Mouse (Mus musculus) intestine, embryonic 16.5 days (tissue): ENCODE results near the gene Plcl1. TPM values are rescaled to one million over a fixed set of nuclear protein-coding genes. Genes with fewer than 3 reads are reported as not detected.

Source experiments
- ATAC-seq: fragments of 200-750 bp; cut with Nextera tagmentation; 2 replicates; pipeline ENCODE4 v1.8.0; 2017; ENCODE audit warnings: moderate TSS enrichment, moderate library complexity
- H3K27ac ChIP-seq: fragments of 300-500 bp; sonication (generic); 2 replicates; pipeline ENCODE4 v1.5.1; 2014; ENCODE audit warnings: mild to moderate bottlenecking, low read length
- H3K27me3 ChIP-seq: fragments of 300-500 bp; sonication (generic); replicated peaks from 2 replicates; pipeline ENCODE4 v1.6.1; 2014; ENCODE audit warnings: low read length, control low read depth, mixed read lengths; ENCODE audit not compliant: control insufficient read depth, insufficient read depth
- H3K36me3 ChIP-seq: fragments of 300-500 bp; sonication (generic); 2 replicates; pipeline ENCODE4 v1.6.1; 2014; ENCODE audit warnings: low read length, control low read depth; ENCODE audit not compliant: control insufficient read depth, insufficient read depth
- H3K4me1 ChIP-seq: fragments of 300-500 bp; sonication (generic); 2 replicates; pipeline ENCODE4 v1.6.1; 2014; ENCODE audit warnings: low read length, control low read depth, mixed read lengths; ENCODE audit not compliant: control insufficient read depth, insufficient read depth
- H3K4me2 ChIP-seq: fragments of 300-500 bp; sonication (generic); 2 replicates; pipeline ENCODE4 v1.6.1; 2014; ENCODE audit warnings: low read depth, low read length, control low read depth
- H3K4me3 ChIP-seq: fragments of 300-500 bp; sonication (generic); 2 replicates; pipeline ENCODE4 v1.5.1; 2014; ENCODE audit warnings: mild to moderate bottlenecking, low read length
- H3K9ac ChIP-seq: fragments of 300-500 bp; sonication (generic); 2 replicates; pipeline ENCODE4 v1.6.1; 2014; ENCODE audit warnings: low read depth, low read length
- H3K9me3 ChIP-seq: fragments of 300-500 bp; sonication (generic); 2 replicates; pipeline ENCODE4 v1.6.1; 2016; ENCODE audit warnings: low read length, control low read depth; ENCODE audit not compliant: control insufficient read depth
- WGBS: fragments of 180-500 bp; shearing (Covaris S2); extraction: QIAGEN DNeasy Blood & Tissue Kit; methylation state at CpG from one replicate; pipeline ENCODE4 v1.1.7; 2014; 5-methylcytosine and 5-hydroxymethylcytosine counted together
- polyA plus RNA-seq: library from polyadenylated mRNA; unstranded; fragments of >200 nt; fragmentation: Nextera tagmentation; extraction: Ambion mirVana; gene quantifications from 2 replicates; pipeline ENCODE4 v1.2.1, GENCODE M21; 2015

The Plcl1 gene
- polyA plus RNA-seq, 1 experiment from 2014 or later = 1.5 TPM

DNA sequence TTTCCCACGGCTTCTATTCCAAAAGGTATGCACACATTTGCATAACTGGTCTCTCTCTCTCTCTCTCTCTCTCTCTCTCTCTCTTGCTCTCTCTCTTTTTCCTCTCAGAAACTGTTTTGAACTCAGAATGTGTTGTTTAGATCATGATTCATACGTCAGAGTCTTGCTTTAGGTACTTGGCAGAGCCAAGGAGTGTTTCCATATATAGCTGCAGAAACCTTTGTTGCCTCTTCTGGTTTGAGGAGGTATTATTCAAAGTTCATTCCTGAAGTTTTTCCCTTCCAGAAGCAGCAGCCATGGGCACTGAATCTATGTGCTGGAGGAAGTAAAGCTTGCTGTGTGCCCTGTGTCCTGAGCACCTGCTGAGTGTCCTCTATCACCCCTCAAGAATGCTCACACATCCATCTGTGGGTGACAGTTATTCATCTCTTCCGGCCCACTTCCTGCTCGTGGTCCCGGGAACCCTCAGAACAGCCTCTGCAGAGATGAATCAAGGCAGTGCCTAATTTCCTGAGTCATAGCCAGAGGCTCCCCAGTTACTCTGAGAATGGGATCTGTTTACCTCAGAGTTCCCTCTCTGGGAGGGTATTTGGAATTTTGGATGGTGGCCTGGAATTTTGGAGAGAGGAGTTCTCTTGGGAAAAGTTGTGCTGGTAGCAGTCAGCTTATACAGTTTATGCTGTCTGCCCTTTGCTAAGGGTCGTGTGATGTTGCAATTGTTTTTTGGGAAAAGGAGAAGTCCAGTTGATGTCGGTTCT lies 123.0 kb downstream of the Plcl1 start:
- ATAC-seq = peak; percentile 71; the same call in 1 of the 2 replicates
- no peaks in the 10 kb centered on the region for H3K36me3 ChIP-seq
- WGBS = 42% methylated on average over 7 of the region's 7 CpGs

DNA sequence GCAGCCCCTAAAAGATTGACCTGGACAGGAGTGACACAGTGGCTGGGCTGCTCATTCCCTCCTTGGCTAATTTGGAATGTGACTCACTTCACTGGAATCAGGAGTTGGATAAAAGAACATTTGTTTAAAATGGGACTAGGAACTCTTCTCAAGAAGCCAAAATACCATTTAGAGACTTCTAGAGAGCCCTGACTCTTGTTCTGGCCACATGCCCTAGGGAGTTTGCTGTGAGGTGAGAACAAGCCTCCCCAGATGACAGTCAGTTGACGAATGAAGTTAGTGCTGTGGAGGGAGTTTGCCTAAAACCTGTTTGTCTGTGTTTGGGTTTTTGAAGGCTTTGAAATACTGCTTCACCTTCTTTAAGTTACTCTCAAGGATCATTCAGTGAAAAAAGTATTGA lies 128.1 kb downstream of the Plcl1 start:
- Histone ChIP-seq H3K4me2 (no peak overlapping the region), H3K4me3 (no peak overlapping the region), H3K36me3 (no peaks in the 10 kb centered on the region), H3K4me1 (0 out of 2 replicates have a peak, but pooled peaks cover 5% of the 10 kb centered on the region), H3K27me3 (no peaks in the 10 kb centered on the region), H3K9me3 (no peaks in the 10 kb centered on the region), H3K9ac (no peak overlapping the region), H3K27ac (no peak overlapping the region)
- no peak for ATAC-seq
- 83% methylated on average over 1 of the region's 1 CpGs for WGBS

More for the DNA sequence above, 123.0 kb downstream of the Plcl1 start:
- Histone ChIP-seq H3K4me1 (0 out of 2 replicates have a peak, but pooled peaks cover 6% of the 10 kb centered on the region), H3K27me3 (no peaks in the 10 kb centered on the region), H3K27ac (peak overlapping the region; percentile 34; the same call in 1 of the 2 replicates), H3K4me2 (no peak overlapping the region), H3K9ac (no peak overlapping the region), H3K4me3 (no peak overlapping the region), H3K9me3 (no peaks in the 10 kb centered on the region)

DNA sequence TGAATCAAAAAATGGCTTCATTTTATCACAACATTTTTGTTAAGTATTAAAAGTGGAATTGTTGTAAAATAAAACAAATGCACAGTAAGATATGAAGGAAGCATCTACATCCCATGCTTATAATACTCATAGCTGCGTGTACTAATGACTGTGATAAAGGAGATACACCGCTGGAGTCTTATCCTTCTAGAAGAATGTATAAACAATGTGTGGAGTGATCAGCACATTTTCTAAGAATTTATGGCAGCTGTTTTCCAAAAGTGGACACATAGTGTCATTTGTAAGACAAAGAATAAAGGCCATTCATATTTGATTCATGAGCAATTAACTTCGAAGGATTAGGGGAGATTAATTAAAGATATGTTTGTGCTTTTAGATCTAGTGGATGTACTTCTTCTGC lies 148.7 kb downstream of the Plcl1 start:
- Histone ChIP-seq H3K36me3 (no peaks in the 10 kb centered on the region), H3K27me3 (no peaks in the 10 kb centered on the region), H3K9me3 (no peaks in the 10 kb centered on the region), H3K4me3 (no peak overlapping the region), H3K27ac (no peak overlapping the region), H3K9ac (no peak overlapping the region), H3K4me2 (no peak overlapping the region), H3K4me1 (no peaks in the 10 kb centered on the region)
- 45% methylated on average over 3 of the region's 3 CpGs for WGBS
- ATAC-seq = no peak

DNA sequence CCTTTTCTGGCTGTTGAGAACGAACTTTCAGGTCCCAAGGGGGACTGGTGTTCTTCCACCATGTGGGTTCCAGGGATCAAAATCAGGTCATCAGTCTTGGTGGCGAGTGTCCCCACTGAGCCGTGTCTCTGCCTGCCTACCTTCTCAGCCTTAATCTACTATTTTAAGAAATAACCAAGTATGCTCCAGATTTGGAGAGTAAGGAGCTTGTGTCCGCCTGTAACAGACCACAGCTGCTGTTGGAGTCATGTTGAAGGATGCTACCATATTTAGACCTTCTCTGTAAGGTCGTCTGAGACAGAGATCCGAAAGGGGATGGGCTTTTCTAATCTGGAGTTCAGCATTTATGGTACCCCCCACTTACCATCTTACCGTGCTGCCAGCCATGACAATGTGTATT lies 152.2 kb downstream of the Plcl1 start:
- Histone ChIP-seq H3K27ac (no peak overlapping the region), H3K36me3 (no peaks in the 10 kb centered on the region), H3K9me3 (no peaks in the 10 kb centered on the region), H3K4me1 (no peaks in the 10 kb centered on the region), H3K27me3 (no peaks in the 10 kb centered on the region), H3K9ac (no peak overlapping the region), H3K4me3 (no peak overlapping the region), H3K4me2 (no peak overlapping the region)
- 78% methylated on average over 7 of the region's 7 CpGs for WGBS
- ATAC-seq = no peak

DNA sequence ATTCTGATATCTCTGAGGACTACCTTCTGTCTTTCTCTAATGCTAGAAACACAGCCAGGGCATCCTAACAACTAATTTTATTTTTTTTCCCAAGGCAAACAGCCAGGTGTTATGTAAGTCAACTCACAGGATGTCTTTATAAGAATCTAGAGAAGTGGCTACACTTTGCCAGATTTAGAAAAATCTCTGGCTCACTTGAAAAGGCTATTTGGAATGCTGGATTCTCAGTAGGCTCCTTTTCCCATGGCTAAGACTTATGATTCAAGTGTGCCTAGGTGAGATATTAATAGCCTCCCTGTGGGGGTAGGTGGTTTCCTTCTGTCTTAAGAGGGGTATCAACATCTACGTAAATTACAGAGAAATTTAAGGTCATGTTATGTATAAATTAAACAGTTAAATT lies 152.7 kb downstream of the Plcl1 start:
- no peak overlapping the region for H3K27ac ChIP-seq
- ATAC-seq = no peak
- 70% methylated on average over 1 of the region's 1 CpGs for WGBS

DNA sequence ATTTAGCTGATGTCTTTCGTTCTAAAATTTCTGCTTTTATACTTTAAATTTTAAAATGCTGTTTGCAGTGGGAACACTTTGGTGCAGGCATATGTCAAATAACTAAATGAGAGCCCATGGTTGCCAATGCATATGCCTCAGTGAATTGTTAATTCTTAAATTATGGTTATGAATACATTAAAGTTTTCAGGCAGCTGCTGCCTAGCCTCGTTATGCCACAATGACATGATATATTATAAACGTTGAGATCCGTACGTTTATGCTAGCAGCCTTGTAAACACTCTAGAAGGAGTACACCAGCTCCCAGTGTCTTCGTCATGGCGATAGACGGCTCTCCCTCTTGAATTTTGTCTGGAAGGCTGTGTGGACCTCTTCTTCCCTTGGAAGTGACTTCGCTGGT lies 154.3 kb downstream of the Plcl1 start:
- no peaks in the 10 kb centered on the region for H3K9me3 ChIP-seq
- WGBS = 49% methylated on average over 9 of the region's 9 CpGs
- no peaks in the 10 kb centered on the region for H3K27me3 ChIP-seq
- no peak overlapping the region for H3K9ac ChIP-seq
- no peak for ATAC-seq
- H3K36me3 ChIP-seq = no peaks in the 10 kb centered on the region
- H3K4me2 ChIP-seq = no peak overlapping the region
- H3K4me1 ChIP-seq = no peaks in the 10 kb centered on the region
- no peak overlapping the region for H3K27ac ChIP-seq
- H3K4me3 ChIP-seq = no peak overlapping the region

More for the DNA sequence above, 152.7 kb downstream of the Plcl1 start:
- Histone ChIP-seq H3K4me2 (no peak overlapping the region), H3K9ac (no peak overlapping the region), H3K36me3 (no peaks in the 10 kb centered on the region), H3K27me3 (no peaks in the 10 kb centered on the region), H3K9me3 (no peaks in the 10 kb centered on the region), H3K4me1 (no peaks in the 10 kb centered on the region), H3K4me3 (no peak overlapping the region)

DNA sequence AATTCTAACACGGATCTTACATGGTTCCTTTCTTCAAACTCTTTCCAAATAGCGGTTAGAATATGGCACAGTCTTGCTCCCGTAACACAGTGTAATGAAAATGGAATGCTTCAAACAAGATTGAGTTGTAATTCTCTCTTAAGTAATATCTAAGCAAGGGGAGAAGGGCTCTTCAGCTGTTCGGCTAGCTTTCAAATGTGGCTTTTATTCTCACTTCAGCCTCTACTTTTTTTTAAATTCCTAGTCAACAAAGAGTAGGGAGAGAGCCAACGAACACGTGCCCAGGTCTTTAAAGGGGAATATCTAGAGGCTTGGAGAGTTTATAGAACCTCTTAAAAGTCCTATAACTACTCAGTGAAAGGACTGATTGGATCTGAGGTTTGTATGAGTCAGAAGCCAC lies 160.2 kb downstream of the Plcl1 start:
- no peaks in the 10 kb centered on the region for H3K36me3 ChIP-seq
- H3K9me3 ChIP-seq = no peaks in the 10 kb centered on the region
- no peak overlapping the region for H3K9ac ChIP-seq
- H3K27ac ChIP-seq = no peak overlapping the region
- WGBS = 78% methylated on average over 6 of the region's 6 CpGs
- H3K4me1 ChIP-seq = no peaks in the 10 kb centered on the region
- no peak for ATAC-seq
- H3K4me2 ChIP-seq = no peak overlapping the region
- no peaks in the 10 kb centered on the region for H3K27me3 ChIP-seq
- H3K4me3 ChIP-seq = no peak overlapping the region

DNA sequence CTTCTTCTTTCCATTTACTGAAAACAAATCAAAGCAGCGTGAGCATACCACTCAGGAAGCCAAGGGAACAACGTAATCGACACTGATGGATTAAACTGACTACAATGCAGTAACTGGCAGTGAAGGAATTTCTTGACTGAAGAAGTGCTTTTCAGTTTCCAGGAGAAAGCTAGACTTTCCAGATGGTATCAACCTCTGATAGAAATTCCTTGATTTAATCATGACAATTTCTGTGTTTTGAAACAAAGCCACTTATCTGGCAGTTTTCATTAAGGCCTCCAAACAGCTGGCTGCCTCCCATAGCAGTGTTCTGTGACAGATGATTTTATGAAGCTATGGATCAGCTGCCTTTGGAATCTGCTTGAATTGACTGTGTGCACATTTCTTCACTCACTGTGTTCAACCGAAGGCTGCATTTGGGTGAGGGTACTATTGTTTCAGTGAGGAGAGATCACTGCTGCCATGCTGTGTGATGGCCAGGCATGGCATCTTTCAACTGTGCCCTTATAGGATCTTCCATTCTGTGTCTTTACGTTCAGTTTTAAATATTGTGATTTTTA lies 162.2 kb downstream of the Plcl1 start:
- ATAC-seq = no peak
- H3K4me1 ChIP-seq = no peaks in the 10 kb centered on the region
- no peaks in the 10 kb centered on the region for H3K27me3 ChIP-seq
- H3K36me3 ChIP-seq = no peaks in the 10 kb centered on the region
- no peak overlapping the region for H3K9ac ChIP-seq
- H3K9me3 ChIP-seq = no peaks in the 10 kb centered on the region
- WGBS = 58% methylated on average over 5 of the region's 5 CpGs
- H3K27ac ChIP-seq = no peak overlapping the region
- H3K4me2 ChIP-seq = no peak overlapping the region
- no peak overlapping the region for H3K4me3 ChIP-seq

DNA sequence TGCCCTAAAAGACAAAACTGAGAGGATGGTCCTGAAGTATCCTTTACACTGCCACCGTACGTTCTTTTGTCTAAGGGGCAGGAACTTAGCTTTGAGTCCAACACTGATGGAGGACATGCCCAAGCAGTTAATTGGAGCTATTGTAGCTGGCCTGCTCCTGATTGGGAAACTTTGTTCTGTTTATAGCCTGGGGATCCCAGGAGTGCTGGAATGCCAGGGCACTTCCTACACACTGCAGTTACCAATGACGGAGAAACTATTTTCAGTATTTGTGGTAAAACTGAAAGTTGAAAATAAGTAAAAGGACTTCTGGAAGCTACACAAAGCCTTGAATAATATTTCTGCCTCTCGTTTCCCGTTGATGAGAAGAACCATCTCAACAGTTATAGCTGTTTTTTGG lies 164.5 kb downstream of the Plcl1 start:
- Histone ChIP-seq H3K4me3 (no peak overlapping the region), H3K9ac (no peak overlapping the region), H3K4me2 (no peak overlapping the region), H3K4me1 (no peaks in the 10 kb centered on the region), H3K27me3 (no peaks in the 10 kb centered on the region), H3K9me3 (no peaks in the 10 kb centered on the region), H3K27ac (no peak overlapping the region), H3K36me3 (no peaks in the 10 kb centered on the region)
- no peak for ATAC-seq
- 81% methylated on average over 5 of the region's 5 CpGs for WGBS
